Mouse (Mus musculus) E14TG2a.4 (cell line): ENCODE measurements around the gene Mpp3.
A peak's percentile ranks its signal among the peaks of the same experiment; 100 is the strongest.

Experiments
- H3K27me3 ChIP-seq: 2 replicates; pipeline ENCODE4 v1.6.1; 2014; ENCODE audit warnings: low read length, control low read depth; ENCODE audit not compliant: insufficient read depth
- H3K36me3 ChIP-seq: 2 replicates; pipeline ENCODE4 v1.6.1; 2014; ENCODE audit warnings: low read length, control low read depth; ENCODE audit not compliant: insufficient read depth
- H3K4me1 ChIP-seq: replicated peaks from 2 replicates; pipeline ENCODE4 v1.6.1; 2014; ENCODE audit warnings: low read depth, low read length, control low read depth
- H3K4me3 ChIP-seq: replicated peaks from 2 replicates; pipeline ENCODE4 v1.5.1; 2014; ENCODE audit warnings: mild to moderate bottlenecking, low read length
- H3K9me3 ChIP-seq: 2 replicates; pipeline ENCODE4 v1.6.1; 2014; ENCODE audit warnings: low read length, control low read depth
- CTCF ChIP-seq: conservative IDR thresholded peaks from 2 replicates; pipeline ENCODE4 v1.5.1; 2014; ENCODE audit warnings: low read length
- NANOG ChIP-seq: IDR thresholded peaks from 2 replicates; pipeline ENCODE4 v1.6.1; 2014; ENCODE audit warnings: borderline replicate concordance, low read length, mixed read lengths
- POU5F1 ChIP-seq: IDR thresholded peaks from 2 replicates; pipeline ENCODE4 v1.6.1; 2014; ENCODE audit warnings: low read length, borderline replicate concordance

Mpp3 gene

GRCm38 (mm10) chr11:102010140-102010539 lies 18.1 kb downstream of the Mpp3 start:
- H3K9me3 ChIP-seq, result no peaks in the 10 kb centered on the region
- TF ChIP-seq NANOG (no peak), CTCF (no peak)
- H3K4me1 ChIP-seq, result peaks cover 29% of the 10 kb centered on the region
- no peak overlapping the region for H3K4me3 ChIP-seq
- no peaks in the 10 kb centered on the region for H3K27me3 ChIP-seq
- no peaks in the 10 kb centered on the region for H3K36me3 ChIP-seq

- Histone ChIP-seq H3K36me3 (no peaks in the 10 kb centered on the region), H3K4me3 (no peak overlapping the region), H3K4me1 (peaks cover 26% of the 10 kb centered on the region), H3K27me3 (no peaks in the 10 kb centered on the region), H3K9me3 (no peaks in the 10 kb centered on the region)
- TF ChIP-seq POU5F1, result no peak
- no peak for TF ChIP-seq NANOG
- TF ChIP-seq CTCF, result no peak
Observed at GRCm38 (mm10) chr11:102008954-102009637, 19.2 kb downstream of the Mpp3 start.

GRCm38 (mm10) chr11:102008372-102008771 lies 19.9 kb downstream of the Mpp3 start:
- H3K9me3 ChIP-seq, result no peaks in the 10 kb centered on the region
- TF ChIP-seq POU5F1, result no peak
- no peak for TF ChIP-seq NANOG
- no peaks in the 10 kb centered on the region for H3K36me3 ChIP-seq
- H3K4me3 ChIP-seq, result no peak overlapping the region
- H3K4me1 ChIP-seq, result peaks cover 26% of the 10 kb centered on the region
- no peaks in the 10 kb centered on the region for H3K27me3 ChIP-seq

- no peak overlapping the region for H3K4me3 ChIP-seq
- no peaks in the 10 kb centered on the region for H3K36me3 ChIP-seq
- H3K4me1 ChIP-seq, result peaks cover 26% of the 10 kb centered on the region
- TF ChIP-seq CTCF (no peak), NANOG (no peak), POU5F1 (no peak)
- no peaks in the 10 kb centered on the region for H3K27me3 ChIP-seq
- no peaks in the 10 kb centered on the region for H3K9me3 ChIP-seq
Observed at GRCm38 (mm10) chr11:102006688-102007087, 21.6 kb downstream of the Mpp3 start.

- H3K4me3 ChIP-seq, result no peak overlapping the region
- no peaks in the 10 kb centered on the region for H3K27me3 ChIP-seq
- TF ChIP-seq CTCF (no peak), NANOG (no peak), POU5F1 (no peak)
- H3K36me3 ChIP-seq, result no peaks in the 10 kb centered on the region
- H3K9me3 ChIP-seq, result no peaks in the 10 kb centered on the region
- H3K4me1 ChIP-seq, result peaks cover 26% of the 10 kb centered on the region
Observed at GRCm38 (mm10) chr11:102006271-102006670, 22.0 kb downstream of the Mpp3 start.

GRCm38 (mm10) chr11:102004251-102004650 lies 24.0 kb downstream of the Mpp3 start:
- H3K27me3 ChIP-seq, result no peaks in the 10 kb centered on the region
- no peaks in the 10 kb centered on the region for H3K9me3 ChIP-seq
- H3K36me3 ChIP-seq, result no peaks in the 10 kb centered on the region
- no peak overlapping the region for H3K4me3 ChIP-seq
- H3K4me1 ChIP-seq, result peaks cover 13% of the 10 kb centered on the region
- TF ChIP-seq CTCF (peak; percentile 94), NANOG (no peak)

- TF ChIP-seq CTCF (no peak), NANOG (no peak), POU5F1 (no peak)
- no peaks in the 10 kb centered on the region for H3K36me3 ChIP-seq
- no peak overlapping the region for H3K4me3 ChIP-seq
- no peaks in the 10 kb centered on the region; the same call in 1 of the 2 replicates for H3K27me3 ChIP-seq
- H3K9me3 ChIP-seq, result no peaks in the 10 kb centered on the region
- 0 out of 2 replicates have a peak, but pooled peaks cover 3% of the 10 kb centered on the region for H3K4me1 ChIP-seq
Observed at GRCm38 (mm10) chr11:101999466-101999865, 28.8 kb downstream of the Mpp3 start.

GRCm38 (mm10) chr11:101998258-101998657 lies 30.0 kb downstream of the Mpp3 start:
- no peaks in the 10 kb centered on the region for H3K36me3 ChIP-seq
- H3K4me1 ChIP-seq, result 0 out of 2 replicates have a peak, but pooled peaks cover 3% of the 10 kb centered on the region
- no peaks in the 10 kb centered on the region; the same call in 1 of the 2 replicates for H3K27me3 ChIP-seq
- TF ChIP-seq CTCF (no peak), NANOG (no peak), POU5F1 (no peak)
- no peak overlapping the region for H3K4me3 ChIP-seq
- H3K9me3 ChIP-seq, result no peaks in the 10 kb centered on the region

- H3K4me3 ChIP-seq, result no peak overlapping the region
- H3K27me3 ChIP-seq, result no peaks in the 10 kb centered on the region; the same call in 1 of the 2 replicates
- no peaks in the 10 kb centered on the region for H3K9me3 ChIP-seq
- H3K4me1 ChIP-seq, result 0 out of 2 replicates have a peak, but pooled peaks cover 3% of the 10 kb centered on the region
- TF ChIP-seq NANOG, result no peak
- no peak for TF ChIP-seq POU5F1
- TF ChIP-seq CTCF, result no peak
- H3K36me3 ChIP-seq, result no peaks in the 10 kb centered on the region
Observed at GRCm38 (mm10) chr11:101995938-101996337, 32.3 kb downstream of the Mpp3 start.
